Mouse (Mus musculus) urinary bladder, postnatal 14 days (tissue): ENCODE results near the gene Cidec.

Experiments
- DNase-seq: peaks from one replicate; pipeline ENCODE4 v3.0.0; 2021; ENCODE audit warnings: low spot score

The Cidec gene

GRCm38 (mm10) chr6:113444207-113444965, 8.8 kb upstream of the Cidec start:
- DNase-seq, result no peak

- no peak for DNase-seq
These were observed 7.5 kb upstream of the Cidec start for GRCm38 (mm10) chr6:113443091-113443490.

- DNase-seq, result peak; percentile 90
These were observed 7.0 kb upstream of the Cidec start, which contains the start of gene Jagn1 for GRCm38 (mm10) chr6:113442442-113443090. Gene Jagn1, plus strand, starts transcription at chr6:113442569.

- no peak for DNase-seq
These were observed 6.5 kb upstream of the Cidec start for GRCm38 (mm10) chr6:113442087-113442441.

- peak; percentile 84 for DNase-seq
These were observed 5.7 kb upstream of the Cidec start for GRCm38 (mm10) chr6:113441147-113441680.

GRCm38 (mm10) chr6:113440686-113441085, 5.1 kb upstream of the Cidec start:
- DNase-seq, result no peak

GRCm38 (mm10) chr6:113438721-113439430, 3.3 kb upstream of the Cidec start:
- peak; percentile 33 for DNase-seq

- no peak for DNase-seq
These were observed 1.6 kb upstream of the Cidec start for GRCm38 (mm10) chr6:113437135-113437534.

- peak; percentile 29 for DNase-seq
These were observed 869 bp downstream of the Cidec start for GRCm38 (mm10) chr6:113434691-113435090.

GRCm38 (mm10) chr6:113433661-113434060, 1.9 kb downstream of the Cidec start:
- DNase-seq, result no peak

GRCm38 (mm10) chr6:113431801-113432200, 3.8 kb downstream of the Cidec start:
- DNase-seq, result no peak

GRCm38 (mm10) chr6:113430846-113431245, 4.7 kb downstream of the Cidec start:
- no peak for DNase-seq

GRCm38 (mm10) chr6:113429965-113430364, 5.6 kb downstream of the Cidec start:
- no peak for DNase-seq

- no peak for DNase-seq
These were observed 7.6 kb downstream of the Cidec start for GRCm38 (mm10) chr6:113428006-113428405.

- peak; percentile 39 for DNase-seq
These were observed 8.2 kb downstream of the Cidec start for GRCm38 (mm10) chr6:113427397-113427796.

GRCm38 (mm10) chr6:113426696-113427095, 8.9 kb downstream of the Cidec start:
- DNase-seq, result no peak

- DNase-seq, result no peak
These were observed 11.4 kb downstream of the Cidec start for GRCm38 (mm10) chr6:113424187-113424586.

GRCm38 (mm10) chr6:113423000-113423399, 12.6 kb downstream of the Cidec start:
- no peak for DNase-seq

- DNase-seq, result peak; percentile 100
These were observed 16.4 kb downstream of the Cidec start, which contains the start of gene Rpusd3 for GRCm38 (mm10) chr6:113419199-113419587. Gene Rpusd3, minus strand, starts transcription at chr6:113419340.

- DNase-seq, result peak; percentile 14
These were observed 16.9 kb downstream of the Cidec start for GRCm38 (mm10) chr6:113418441-113419198.

GRCm38 (mm10) chr6:113416416-113416815, 19.1 kb downstream of the Cidec start:
- no peak for DNase-seq

GRCm38 (mm10) chr6:113410001-113410400, 25.6 kb downstream of the Cidec start:
- DNase-seq, result no peak
